Mouse (Mus musculus) embryo, embryonic 10 days (tissue): ENCODE measurements around the gene Chst15.
A peak's percentile ranks its signal among the peaks of the same experiment; 100 is the strongest.

Source experiments
- DNase-seq: peaks from one replicate; pipeline ENCODE4 v3.0.0-alpha.2; 2015; ENCODE audit warnings: low spot score

The Chst15 gene

DNA sequence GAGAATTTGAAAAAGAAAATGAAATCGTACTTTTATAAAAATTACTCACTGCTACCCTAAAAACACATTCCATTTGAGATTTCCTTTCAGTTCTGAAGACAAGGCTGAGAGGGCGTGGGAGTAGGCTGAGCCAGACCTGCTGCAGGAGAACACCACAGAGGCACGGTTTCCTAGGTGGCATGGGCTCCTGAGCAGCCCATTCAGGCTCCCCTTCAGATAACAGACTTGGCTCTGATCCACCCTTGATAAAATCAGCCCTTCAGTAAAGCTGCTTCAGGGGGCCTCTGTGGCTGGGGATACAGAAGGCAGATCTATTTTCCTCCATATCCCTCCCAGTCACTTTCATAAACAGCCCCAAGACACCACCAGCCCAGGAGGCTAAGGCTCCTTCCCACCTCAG is 19.8 kb upstream of the Chst15 start:
- no peak for DNase-seq

DNA sequence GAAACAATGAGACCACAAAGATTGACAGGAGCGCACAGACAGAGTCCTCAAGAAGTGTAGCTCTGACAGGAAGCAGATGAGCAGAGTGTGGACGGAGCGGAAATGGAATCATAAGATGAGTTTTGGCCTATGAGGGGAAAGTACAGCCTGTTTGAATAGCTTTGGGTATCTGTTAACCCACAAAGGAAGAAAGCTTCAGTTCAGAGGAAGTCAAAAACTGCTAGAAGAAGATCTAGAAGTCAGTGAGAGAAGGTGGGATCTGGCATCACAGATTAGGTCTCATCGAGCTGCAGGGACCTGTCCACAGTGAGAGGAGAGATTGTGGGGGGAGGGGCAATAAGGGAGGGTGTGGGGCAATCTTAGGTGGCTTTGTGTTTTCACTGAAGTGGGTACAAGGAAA is 18.3 kb upstream of the Chst15 start:
- no peak for DNase-seq

DNA sequence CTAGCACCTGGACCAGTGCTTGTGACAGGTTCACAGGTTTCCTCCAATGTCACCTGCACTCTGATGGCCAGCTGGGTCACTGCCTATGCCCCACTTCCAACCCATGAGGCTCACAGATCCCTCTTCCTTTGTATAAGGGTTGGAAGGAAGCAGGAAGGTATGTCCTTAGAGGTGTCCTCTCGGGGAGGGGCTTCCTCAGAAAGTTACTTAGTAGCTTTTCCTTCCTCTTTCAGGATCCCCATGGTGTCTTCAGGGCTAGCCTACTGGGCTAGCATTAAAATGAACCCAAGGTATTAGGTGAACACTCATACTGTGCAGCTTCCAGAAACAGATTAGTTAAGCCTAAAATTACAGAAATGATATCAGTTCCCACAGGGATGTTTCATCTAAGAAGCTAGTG is 16.1 kb upstream of the Chst15 start:
- no peak for DNase-seq

DNA sequence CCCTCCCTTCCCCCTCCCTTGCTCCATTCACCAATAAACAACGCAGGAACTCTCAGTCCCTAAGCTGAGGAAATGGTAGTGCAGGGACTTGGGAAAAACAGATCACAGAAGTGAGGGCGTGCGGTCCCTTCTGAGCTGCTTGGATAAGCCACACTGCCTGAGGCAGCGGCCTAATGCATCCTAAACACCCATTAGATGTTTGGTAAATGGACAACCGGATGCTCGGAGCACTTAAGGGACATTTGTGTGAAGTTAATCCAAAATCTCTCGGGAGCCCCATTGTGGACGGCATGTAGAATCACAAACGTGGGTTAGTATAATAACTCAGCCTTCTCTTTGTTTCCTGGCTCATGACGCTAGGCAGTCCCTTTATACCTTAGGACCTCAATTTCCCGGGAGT is 15.1 kb upstream of the Chst15 start:
- DNase-seq, result no peak

DNA sequence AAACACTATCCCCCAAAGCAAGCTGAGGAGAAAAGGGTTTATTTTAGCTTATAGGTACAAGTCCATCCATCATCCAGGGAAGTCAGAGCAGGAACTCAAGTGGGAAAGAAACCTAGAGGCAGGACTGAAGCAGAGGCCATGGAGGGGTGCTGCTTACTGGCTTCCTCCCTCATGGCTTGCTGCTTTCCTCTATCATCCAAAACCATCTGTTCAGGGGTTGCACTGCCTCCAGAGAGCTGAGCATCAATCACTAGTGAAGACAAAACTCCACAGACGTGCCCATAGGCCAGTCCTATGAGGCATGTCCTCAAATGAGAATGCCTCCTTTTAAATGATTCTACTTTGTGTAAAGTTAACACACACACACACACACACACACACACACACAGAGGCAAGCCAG is 13.2 kb upstream of the Chst15 start:
- no peak for DNase-seq

DNA sequence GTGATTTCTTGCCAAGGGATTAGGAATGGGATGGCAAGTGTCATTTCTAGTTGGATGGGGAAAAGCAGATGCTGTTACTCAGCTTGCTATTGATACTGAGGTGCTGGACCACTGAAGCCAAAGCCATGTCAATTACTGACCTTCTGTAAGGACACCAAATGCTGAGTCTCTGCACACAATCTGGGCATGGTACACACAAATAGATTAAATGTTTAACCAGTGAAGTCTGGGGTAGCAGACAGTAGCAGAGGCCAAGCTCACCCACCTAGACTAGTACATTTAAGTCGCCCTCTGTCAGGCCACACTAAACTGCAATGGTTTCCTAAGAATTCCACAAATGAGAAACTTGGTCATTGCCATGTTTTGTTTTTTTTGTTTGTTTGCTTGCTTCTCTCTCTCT is 11.6 kb upstream of the Chst15 start:
- DNase-seq, result no peak

GRCm38 (mm10) chr7:132325549-132326331 is 8.7 kb upstream of the Chst15 start:
- DNase-seq, result no peak

GRCm38 (mm10) chr7:132323430-132323829 is 6.4 kb upstream of the Chst15 start:
- DNase-seq, result no peak

- DNase-seq, result no peak
Observed at GRCm38 (mm10) chr7:132321392-132321958, 4.4 kb upstream of the Chst15 start.

GRCm38 (mm10) chr7:132316101-132317035 is 660 bp downstream of the Chst15 start:
- DNase-seq, result peak; percentile 73

GRCm38 (mm10) chr7:132315149-132316091 is 1.6 kb downstream of the Chst15 start:
- DNase-seq, result peak; percentile 96

- no peak for DNase-seq
Observed at GRCm38 (mm10) chr7:132312396-132312795, 4.6 kb downstream of the Chst15 start.

GRCm38 (mm10) chr7:132308537-132309191 is 8.4 kb downstream of the Chst15 start:
- DNase-seq, result no peak

GRCm38 (mm10) chr7:132307722-132308271 is 9.2 kb downstream of the Chst15 start:
- DNase-seq, result no peak

DNA sequence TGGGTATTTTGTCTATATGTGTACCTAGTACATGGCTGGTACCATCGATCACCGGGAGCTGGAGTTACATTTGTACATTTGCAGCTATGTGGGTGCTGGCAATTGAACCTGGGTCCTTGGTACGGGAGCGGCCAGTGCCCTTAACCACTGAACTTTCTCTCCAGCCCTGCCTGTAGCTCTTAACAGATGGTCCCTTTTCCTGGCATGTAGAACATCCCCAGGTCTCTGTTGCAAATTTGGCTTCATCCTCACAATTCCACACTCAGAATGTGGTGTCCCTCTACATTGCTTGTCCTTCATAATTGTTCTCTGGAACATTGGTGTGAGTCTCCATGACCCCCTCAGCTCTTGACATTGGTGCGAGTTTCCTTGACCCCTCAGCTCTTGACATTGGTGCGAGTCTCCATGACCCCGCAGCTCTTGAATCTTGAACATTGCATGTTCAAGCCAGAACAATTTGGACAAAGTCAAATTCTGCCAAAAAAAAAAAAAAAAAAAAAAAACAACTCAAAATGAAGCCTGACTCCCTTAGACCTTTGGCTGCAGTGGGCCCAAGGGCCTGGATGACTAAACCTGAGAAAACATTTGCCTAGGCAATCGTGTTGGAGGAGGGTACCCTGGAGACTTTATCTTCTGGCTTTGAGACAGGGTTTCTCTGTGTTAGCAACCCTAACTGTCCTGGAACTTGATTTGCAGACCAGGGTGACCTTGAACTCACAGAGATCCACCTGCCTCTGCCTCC is 10.2 kb downstream of the Chst15 start:
- DNase-seq, result no peak

- DNase-seq, result no peak
Observed at GRCm38 (mm10) chr7:132305492-132306375, 11.3 kb downstream of the Chst15 start.

DNA sequence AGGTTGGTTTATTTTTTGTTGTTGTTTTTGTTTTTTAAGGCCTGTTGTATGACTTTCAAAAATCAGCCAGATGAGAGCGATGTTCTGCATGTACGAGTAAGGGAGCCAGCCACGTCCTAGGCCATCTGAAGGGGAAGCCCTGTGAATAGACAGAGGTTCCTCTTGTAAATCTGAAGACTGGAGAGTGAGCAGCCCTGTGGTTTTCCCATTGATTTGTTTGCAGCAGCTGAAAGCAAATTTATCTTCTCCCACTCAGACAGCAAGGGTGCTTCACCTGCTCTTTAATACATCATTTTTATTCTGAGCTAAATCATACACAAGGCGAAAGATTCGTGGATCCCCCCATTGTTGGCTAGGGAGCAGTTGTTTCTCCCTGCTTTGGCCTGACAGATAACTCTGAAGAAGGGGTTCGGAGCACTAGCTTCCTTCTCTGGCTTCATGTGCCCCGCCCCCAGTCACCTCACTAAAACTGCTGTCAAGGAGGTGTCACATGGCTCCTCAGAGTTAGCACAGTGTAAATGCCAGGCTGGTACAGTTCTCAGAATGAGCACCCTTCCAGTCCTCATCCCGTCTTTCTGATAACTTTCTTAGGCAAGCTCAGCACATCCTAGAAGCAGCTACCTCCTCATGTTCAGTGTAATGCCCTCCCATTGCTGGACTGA is 12.5 kb downstream of the Chst15 start:
- no peak for DNase-seq

- no peak for DNase-seq
Observed at GRCm38 (mm10) chr7:132303988-132304387, 13.0 kb downstream of the Chst15 start.
